Mouse (Mus musculus): ENCODE results near the gene Zfp983. TPM values are rescaled to one million over a fixed set of nuclear protein-coding genes. Genes with fewer than 3 reads are reported as not detected.
"Not testable (repeated sequence)": the region's sequence is repeated elsewhere in the genome, so short reads cannot be mapped to it uniquely, and the experiment has no call there.

Zfp983 gene
- 10 to 100 TPM in 1 of 2 experiments, 1 to 10 TPM in 1; 8.8 to 11.2 TPM for total RNA-seq (2021)
- long read RNA-seq, experiment 1, partial matches to known transcripts, result 0 of 19 reads
- long read RNA-seq, experiment 1, other reads (novel, unspliced or antisense), result 19 of 19 reads
- long read RNA-seq, experiment 2, partial matches to known transcripts, result 1 of 19 reads
- long read RNA-seq, experiment 2, other reads (novel, unspliced or antisense), result 18 of 19 reads

DNA sequence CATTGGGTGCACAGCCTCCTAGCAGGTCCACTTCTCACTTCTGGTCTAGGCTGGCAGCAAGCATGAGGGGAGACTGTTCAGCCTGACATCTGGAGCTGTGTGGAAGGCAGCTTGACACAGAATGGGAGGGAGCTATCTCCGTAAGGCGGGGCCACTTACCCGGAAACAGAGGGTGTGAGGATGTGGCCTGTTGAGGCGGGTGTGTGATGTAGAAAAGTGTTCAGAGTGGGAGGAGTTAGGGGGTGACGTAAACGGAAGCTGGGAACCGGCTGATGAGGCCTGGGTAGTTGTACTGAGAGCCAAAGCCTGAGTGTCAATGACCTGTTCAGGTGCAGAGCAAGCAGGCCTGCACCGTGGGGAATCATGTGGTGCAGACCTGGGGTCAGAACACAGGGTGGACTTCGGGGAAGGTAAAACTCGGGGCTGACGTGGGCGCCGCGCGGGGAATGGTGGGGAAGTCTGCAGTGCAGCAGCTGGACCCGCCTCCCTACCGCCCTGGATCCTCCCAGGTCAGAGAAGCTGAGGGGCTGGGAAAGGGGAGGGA is at the start of gene Zfp983:
TSS of gene Zfp983 (plus strand) at position 261 of the 544 bp plus-strand sequence.
- peak; percentile 68 for DNase-seq (ENCODE audit: low spot score in 2 of 2)
- intact Hi-C loops (cut with DNase I), result not testable (repeated sequence)

DNA sequence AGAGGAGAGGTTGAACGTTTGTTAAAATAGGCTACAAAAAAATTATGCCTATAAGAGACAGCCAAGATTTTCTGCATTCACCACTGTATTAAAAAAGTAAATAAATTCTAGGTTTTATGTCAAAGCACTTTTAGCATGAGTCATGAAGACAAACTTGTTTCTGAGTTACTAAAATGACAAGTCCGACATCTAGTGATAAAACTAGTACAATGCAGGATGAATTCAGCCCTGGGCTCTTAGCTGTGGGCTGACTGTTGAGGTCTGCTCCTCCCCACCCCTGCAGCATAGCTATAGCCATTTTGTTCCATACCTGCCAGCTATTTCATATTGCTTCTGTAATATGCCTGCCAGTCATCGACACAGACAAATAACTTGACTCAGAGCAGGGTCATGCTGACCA is 34.1 kb upstream of the Zfp983 start:
- intact Hi-C loops (cut with DNase I), result no loop called here
- no peak for DNase-seq (ENCODE audit: low spot score in 2 of 2)

DNA sequence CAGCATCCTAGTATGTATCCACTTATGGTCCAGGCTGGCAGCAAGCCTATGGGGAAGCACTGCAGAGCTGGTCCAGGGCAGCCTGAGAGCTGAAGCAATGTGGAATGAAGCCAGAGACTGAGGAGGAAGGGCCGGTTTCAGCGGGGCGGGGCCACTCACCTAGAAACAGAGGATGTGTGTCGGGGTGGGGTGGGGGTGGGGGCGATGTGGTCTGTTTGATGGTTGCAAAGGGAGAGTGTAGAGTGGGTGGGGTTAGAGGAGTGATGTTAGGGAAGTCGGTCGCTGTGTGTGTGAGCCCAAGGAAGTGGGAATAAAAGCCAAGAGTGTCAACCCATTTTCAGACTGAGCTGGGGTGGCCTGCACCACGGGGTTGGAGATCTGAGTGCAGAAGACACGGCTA is 33.1 kb upstream of the Zfp983 start:
- intact Hi-C loops (cut with DNase I), result no loop called here
- no peak for DNase-seq (ENCODE audit: low spot score in 2 of 2)

DNA sequence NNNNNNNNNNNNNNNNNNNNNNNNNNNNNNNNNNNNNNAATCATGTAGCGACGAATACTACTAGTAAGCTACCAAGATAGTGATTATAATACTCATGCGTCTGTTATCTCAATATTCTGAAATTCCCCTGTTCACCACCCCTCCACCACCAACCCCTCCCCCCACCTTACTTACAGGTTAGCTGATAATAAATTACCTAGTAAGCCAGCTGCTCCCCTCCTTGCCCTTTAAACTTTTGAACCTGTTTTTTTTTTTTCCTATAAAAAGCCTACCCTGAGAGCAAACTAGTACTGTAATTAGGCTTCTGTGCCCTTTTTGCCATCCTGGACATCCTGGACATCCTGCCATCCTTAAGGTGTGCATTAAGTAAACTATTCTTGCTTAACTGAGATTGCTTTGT is 26.8 kb upstream of the Zfp983 start:
- intact Hi-C loops (cut with DNase I), result no loop called here
- no peak for DNase-seq (ENCODE audit: low spot score in 2 of 2)

DNA sequence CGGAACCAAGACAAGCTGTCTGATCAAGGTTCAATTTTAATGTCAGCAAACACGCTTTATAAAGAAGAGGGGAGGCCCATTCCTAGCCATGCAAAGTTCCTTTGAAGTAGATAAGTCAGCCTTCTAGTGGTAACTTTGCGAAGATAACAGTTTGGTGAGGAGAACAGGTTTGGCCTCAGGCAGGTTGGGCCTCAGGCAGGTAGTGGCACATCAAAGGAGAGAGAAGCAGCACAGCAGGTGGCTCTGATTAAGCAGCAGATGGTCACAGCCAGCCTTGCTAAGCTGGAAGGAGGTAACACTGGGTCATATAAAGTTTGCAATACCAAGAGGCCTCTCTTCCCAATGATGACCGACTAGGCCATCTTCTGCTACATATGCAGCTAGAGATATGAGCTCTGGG is 14.7 kb upstream of the Zfp983 start:
- DNase-seq (ENCODE audit: low spot score in 2 of 2); intact Hi-C loops (cut with DNase I): not testable (repeated sequence)

DNA sequence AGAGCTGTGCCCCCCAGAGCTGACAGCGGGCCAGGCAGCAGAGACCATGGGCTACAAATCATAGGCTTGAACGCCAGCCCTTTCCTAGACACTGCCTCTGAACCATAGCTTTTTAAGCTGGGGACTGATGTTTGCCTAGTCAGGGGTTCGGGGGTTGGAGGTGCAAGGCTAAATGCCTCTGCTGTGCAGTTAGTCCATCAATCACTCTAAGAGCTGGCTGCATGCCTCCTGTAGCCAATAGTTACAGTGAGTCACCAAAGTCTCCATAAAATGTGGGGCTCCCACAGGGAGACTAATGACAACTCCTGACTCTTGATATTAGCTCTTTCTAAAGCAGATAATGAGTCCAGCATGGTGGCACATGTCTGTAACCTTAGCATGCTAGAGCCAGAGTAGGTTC is 1.6 kb upstream of the Zfp983 start:
- intact Hi-C loops (cut with DNase I), result loop anchor here (2.0 kb wide), 1 partner anchor 30 kb away; no protein-coding TSS in a partner anchor
- DNase-seq (ENCODE audit: low spot score in 2 of 2), result no peak

DNA sequence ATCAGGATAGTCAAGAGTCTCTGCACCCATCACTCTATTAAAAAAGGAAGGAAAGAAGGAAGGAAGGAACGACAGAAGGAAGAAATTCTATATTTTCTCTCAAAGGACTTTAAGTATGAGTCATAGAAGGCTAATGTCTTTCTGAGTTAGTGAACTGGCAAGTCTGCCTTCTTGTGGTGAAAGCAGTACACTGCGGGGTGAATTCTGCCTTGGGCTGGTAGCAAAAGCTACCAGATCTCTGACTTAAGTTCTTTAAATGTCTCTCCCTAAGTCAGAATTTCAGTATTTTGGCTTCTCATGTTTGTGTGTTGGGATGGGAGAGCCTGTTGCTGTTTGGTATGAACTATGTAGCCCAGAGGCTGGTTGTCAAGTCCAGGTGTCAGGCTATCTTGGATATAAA is 488 bp upstream of the Zfp983 start:
- intact Hi-C loops (cut with DNase I), result loop anchor here (2.0 kb wide), 1 partner anchor 29 kb away; no protein-coding TSS in a partner anchor
- peak; percentile 5 to 17 for DNase-seq (ENCODE audit: low spot score in 2 of 2)

DNA sequence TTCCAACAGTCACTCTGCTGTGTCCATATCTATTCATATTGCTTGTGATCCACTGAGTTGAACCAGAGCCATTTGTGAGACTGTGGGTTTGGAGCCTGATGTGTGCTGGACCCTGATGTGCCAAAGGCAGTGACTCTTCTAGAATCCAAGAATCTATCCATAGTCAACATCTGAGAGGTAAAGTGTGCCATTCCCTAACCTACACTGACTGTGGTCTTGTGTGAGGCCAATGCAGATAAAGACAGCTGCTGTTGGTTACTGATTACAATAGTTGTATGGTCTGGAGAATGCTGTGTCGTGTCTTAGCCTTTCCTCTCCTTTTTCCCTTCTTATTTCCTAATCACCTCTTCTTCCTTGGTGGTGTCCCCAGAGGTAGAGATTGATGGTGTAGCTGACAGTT is 28.4 kb downstream of the Zfp983 start:
- intact Hi-C loops (cut with DNase I), result loop anchor here (2.0 kb wide), 1 partner anchor 30 kb away; no protein-coding TSS in a partner anchor
- not testable (repeated sequence) for DNase-seq (ENCODE audit: low spot score in 2 of 2)

DNA sequence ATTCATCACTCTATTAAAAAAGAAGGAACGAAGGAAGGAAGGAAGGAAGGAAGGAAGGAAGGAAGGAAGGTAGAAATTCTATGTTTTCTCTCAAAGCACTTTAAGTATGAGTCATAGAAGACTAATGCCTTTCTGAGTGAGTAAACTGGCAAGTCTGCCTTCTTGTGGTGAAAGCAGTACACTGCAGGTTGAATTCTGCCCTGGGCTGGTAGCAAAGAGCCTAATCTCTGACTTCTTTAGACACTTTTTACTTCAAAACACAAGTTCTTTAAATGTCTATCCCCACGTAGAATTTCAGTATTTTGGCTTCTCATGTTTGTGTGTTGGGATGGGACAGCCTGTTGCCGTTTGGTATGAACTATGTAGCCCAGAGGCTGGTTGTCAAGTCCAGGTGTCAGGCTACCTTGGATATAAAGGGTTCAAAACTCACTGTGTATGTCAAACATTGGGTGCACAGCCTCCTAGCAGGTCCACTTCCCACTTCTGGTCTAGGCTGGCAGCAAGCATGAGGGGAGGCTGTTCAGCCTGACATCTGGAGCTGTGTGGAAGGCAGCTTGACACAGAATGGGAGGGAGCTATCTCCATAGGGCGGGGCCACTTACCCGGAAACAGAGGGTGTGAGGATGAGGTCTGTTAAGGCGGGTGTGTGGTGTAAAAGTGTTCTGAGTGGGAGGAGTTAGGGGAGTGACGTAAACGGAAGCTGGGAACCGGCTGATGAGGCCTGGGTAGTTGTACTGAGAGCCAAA is 29.0 kb downstream of the Zfp983 start:
- intact Hi-C loops (cut with DNase I), result loop anchor here (2.0 kb wide), 1 partner anchor 31 kb away; no protein-coding TSS in a partner anchor

DNA sequence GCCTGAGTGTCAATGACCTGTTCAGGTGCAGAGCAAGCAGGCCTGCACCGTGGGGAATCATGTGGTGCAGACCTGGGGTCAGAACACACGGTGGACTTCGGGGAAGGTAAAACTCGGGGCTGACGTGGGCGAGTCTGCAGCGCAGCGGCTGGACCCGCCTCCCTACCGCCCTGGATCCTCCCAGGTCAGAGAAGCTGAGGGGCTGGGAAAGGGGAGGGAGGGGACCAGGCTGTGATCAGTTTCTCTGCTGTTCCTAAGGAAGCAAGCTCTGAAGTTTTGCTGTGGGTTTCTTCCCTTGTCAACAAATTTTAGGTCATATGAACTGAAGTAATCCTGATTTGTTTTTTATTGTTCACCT is 29.6 kb downstream of the Zfp983 start:
- intact Hi-C loops (cut with DNase I); DNase-seq (ENCODE audit: low spot score in 2 of 2): not testable (repeated sequence)

More for the DNA sequence above, 29.0 kb downstream of the Zfp983 start:
- peak; percentile 74 to 82 for DNase-seq (ENCODE audit: low spot score in 2 of 2)

DNA sequence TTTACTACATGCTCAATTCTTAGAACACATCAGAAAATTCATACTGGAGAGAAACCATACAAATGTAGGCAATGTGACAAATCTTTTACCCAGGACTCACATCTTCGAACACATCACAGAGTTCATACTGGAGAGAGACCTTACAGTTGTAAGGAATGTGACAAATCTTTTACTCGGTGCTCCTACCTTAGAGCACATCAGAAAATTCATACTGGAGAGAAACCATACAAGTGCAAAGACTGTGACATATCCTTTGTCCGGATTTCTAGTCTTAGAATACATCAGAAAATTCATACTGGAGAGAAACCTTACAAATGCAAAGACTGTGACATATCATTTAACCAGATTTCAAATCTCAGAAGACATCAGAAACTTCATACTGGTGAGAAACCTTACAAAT is 41.1 kb downstream of the Zfp983 start, which contains the start of gene Gm10226:
TSS of gene Gm10226 (plus strand) at position 301 of the 400 bp plus-strand sequence.
- DNase-seq (ENCODE audit: low spot score in 2 of 2), result no peak
- intact Hi-C loops (cut with DNase I), result no loop called here

DNA sequence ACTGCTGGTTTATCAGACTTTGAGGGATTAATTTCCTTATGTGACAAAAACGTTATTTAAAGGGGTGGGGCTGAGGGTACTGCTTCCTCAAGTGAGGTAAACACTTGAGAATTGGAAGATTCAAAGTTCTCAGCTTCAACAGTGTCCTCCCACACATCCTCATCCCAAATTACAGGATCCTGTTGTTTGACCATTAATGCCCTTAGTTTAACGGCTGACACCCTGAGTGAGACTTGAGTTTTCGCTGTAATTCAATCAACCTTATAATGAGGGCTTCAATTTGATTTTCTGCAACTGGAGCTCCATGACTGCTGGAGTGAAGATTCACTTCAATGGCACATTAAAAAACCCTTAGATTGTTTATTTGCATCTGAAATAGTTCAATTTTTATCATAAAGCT is 42.9 kb downstream of the Zfp983 start:
- intact Hi-C loops (cut with DNase I), result no loop called here
- no peak for DNase-seq (ENCODE audit: low spot score in 2 of 2)

DNA sequence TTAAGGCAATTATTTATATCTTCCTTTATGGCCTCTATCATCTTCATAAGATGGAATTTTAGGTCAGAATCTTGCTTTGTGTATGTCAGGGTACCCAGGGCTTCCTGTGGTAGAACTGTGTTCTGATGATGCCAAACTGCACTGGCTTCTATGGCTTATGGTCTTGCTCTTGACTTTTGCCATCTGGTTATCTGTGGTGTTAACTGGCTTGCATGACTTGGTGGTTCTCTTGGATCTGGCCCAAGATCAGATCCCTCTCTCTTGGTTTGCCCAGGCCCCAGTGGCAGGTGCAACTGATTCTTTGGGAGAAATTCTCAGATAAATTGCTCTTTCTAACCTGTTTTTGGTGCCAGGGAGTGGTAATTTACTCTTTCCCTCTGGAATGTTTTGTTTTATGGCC is 45.6 kb downstream of the Zfp983 start:
- intact Hi-C loops (cut with DNase I), result loop anchor here (1.0 kb wide), 1 partner anchor 9 kb away; no protein-coding TSS in a partner anchor
- no peak for DNase-seq (ENCODE audit: low spot score in 2 of 2)

DNA sequence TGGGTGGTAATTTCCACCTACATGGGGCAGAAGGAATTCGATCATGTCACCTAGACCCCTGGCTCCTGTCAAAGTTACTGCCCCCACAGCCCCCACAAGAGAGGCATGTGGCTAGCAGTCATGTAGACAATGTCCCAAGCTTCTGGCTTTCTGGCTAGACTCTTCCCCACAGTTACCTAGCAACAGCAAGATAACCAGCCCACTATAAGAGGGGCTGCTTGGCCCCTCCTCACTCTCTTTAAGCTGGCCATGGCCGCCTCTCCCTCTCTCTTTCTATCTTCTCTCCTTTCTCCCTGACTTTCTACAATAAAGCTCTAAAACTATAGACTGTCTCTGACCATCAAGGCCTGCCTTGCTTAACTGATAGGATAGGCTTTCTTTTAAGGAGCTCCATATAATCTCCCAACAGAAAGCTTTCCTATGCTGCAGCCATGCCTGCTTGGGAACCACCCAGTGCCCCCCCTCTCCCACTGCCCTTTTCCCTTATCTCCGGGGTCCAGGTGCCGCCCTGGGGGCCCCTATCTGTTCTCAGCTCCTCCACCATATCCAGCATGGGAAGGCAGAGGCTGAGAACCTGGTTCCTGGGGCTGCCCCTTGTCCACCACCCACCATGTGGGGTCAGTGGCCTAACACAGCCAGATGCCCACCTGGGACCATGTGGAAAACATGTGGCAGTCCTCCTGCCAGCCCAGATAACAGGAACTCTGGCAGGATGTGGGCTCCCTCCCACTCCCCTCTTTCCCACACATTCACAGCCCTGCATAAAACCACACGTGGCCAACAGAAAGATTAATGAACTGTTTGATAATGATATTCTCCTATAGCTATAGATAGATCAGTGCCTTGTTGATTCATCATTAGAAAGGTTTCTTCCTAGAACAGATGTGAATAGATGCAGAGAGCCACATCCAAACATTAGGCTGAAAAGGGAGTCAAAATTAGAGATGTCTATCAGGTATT is 52.1 kb downstream of the Zfp983 start:
- intact Hi-C loops (cut with DNase I), result no loop called here
- no peak for DNase-seq (ENCODE audit: low spot score in 2 of 2)

DNA sequence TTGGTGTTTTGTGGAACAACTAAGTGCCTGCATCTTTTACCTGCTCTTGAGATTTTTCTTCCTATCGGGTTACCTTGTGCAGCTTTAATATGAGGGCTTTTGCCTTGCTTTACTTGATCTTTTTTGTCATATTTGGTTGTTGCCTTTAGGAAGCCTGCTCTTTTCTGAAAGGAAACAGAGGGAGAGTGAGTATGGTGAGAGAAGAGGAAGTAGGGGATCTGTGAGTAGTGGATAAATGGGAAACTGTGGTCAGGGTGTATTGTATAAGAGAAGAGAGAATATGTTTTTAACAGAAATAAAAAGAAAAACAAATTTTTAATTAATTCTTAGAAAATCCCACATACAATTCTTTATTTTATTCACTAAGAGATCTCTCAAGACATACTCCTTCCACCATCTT is 53.0 kb downstream of the Zfp983 start:
- no peak for DNase-seq (ENCODE audit: low spot score in 2 of 2)
- intact Hi-C loops (cut with DNase I), result no loop called here

DNA sequence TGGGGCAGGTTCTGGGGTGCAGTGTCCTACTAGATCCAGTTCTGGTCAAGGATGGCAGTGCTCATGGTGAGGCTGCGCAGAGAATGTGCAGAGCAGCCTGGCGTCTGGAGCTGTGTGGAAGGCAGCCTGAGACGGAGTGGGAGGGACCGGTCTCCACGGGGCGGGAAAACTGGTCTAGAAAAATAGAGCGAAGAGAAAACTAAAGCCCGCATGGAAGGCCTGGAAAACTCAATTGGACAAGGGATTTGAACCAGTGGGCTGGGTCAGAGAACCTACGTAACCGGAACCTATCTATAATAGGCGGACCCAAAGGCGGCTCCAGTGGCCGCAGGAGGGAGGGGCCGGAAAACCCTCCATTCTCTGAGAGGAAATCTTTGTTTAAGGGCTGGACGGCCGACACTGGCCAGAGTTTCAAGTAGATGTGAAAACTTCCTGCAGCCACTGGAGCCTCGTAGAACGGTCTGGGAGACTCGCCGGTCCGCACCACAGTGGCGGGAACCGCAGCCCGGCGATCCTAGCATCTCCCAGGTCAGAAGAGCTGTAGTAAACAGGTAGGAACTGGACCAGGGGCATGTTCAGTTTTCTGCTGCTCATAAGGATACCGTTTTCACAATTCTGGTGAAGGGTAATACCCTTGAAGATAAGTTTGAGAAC is 57.0 kb downstream of the Zfp983 start, which contains the start of gene Zfp760:
TSS of gene Zfp760 (plus strand) at position 399 of the 654 bp plus-strand sequence.
- peak; percentile 79 for DNase-seq (ENCODE audit: low spot score in 2 of 2)
- intact Hi-C loops (cut with DNase I), result no loop called here

DNA sequence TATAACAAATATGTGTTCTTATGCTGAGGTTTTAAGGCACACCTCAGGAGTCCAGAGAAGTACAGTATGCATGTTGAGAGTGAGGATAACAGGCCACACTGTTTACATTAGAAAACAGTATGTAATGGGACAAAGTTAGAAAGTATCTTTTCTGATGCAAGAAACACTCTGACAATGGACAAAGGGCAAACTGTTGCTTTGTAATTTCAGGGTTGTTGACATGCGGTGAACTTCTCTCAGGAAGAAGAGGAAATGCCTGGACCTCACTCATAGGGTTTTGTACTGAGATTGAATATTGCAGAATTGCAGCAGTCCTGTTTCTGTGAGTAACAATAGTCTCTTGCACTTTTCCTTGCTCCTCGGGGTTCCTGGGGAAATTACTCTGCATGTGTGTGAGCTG is 58.0 kb downstream of the Zfp983 start:
- intact Hi-C loops (cut with DNase I), result no loop called here
- DNase-seq (ENCODE audit: low spot score in 2 of 2), result no peak

Data from left cerebral cortex, postnatal 14 days (tissue).